Mouse (Mus musculus): ENCODE results near the gene Vat1. TPM values are rescaled to one million over a fixed set of nuclear protein-coding genes. Genes with fewer than 3 reads are reported as not detected.
"Not testable (repeated sequence)": the region's sequence is repeated elsewhere in the genome, so short reads cannot be mapped to it uniquely, and the experiment has no call there.

Gene Vat1
- 104 and 112 TPM in 2 replicates for total RNA-seq (2021)
- long read RNA-seq, partial matches to known transcripts, result 11 of 15 reads
- long read RNA-seq, other reads (novel, unspliced or antisense), result 0 of 15 reads

GRCm38 (mm10) chr11:101465869-101466551, at the start of gene Vat1:
TSS of gene Vat1 (minus strand) at chr11:101466230.
- DNase-seq, result peak; percentile 85

- no peak for DNase-seq
These were observed 41.1 kb upstream of the Vat1 start for GRCm38 (mm10) chr11:101507090-101507489.

- DNase-seq, result no peak
These were observed 40.3 kb upstream of the Vat1 start for GRCm38 (mm10) chr11:101506269-101506780.

DNA sequence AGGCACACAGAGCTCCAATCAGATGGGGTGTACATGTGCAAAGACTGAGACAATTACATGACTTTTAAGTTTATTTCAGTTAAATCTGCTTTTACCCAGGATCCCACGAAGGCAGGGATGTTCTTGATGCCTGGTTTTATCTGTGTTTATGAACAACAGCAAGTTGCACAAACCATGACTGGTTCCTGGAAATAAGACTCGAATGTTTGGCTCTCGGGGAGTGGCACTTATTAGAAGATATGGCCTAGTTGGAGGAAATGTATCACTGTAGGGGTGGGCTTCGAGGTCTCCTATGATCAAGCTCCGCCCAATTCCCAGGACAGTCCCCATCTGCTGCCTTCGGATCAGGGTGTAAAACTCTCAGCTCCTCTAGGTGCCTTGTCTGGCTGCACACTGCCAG, 20.1 kb upstream of the Vat1 start:
- DNase-seq, result no peak

GRCm38 (mm10) chr11:101485509-101486028, 19.5 kb upstream of the Vat1 start:
- DNase-seq, result no peak

- DNase-seq, result no peak
These were observed 18.8 kb upstream of the Vat1 start for GRCm38 (mm10) chr11:101484814-101485213.

DNA sequence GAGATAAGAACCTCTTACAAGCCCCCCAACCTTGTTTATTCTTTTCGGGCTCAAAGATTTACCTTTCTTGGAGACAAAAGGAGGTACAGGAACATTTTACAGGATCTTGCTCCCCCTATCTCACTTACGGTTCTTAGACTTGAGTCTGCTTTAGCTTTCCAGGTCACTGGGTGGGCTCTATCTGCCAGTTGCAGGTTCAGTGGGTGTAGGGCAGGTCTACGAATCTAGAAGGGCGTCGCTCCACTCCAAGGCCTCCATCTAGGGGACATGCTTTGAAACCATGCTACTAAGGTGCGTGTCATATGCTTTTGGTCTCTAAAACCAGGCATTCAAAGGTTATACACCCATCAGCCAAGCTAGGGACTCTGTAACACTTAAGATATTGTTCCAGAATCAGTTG, 18.2 kb upstream of the Vat1 start:
- DNase-seq, result no peak

DNA sequence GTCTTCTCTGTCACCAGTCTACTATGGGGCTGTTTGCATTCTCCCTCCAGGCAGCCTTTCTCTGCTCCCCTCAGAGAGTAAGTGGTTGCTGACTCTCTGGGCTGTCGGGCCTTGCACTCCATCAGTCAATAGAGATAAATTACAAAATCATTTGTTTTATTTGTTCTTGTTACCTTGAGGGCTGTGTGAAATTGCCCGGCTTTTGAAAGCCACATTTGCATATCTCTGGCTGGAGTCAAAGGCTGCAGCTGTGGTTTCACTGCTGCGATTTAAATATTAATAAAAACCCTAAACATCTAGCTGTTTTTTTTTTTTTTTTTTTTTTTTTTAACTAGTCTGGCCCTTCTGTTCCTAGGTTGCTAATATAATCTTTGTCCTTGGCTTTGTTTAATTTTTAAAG, 17.8 kb upstream of the Vat1 start:
- no peak for DNase-seq

- no peak for DNase-seq
These were observed 14.9 kb upstream of the Vat1 start for GRCm38 (mm10) chr11:101480912-101481311.

GRCm38 (mm10) chr11:101479171-101479635, 13.2 kb upstream of the Vat1 start:
- no peak for DNase-seq

DNA sequence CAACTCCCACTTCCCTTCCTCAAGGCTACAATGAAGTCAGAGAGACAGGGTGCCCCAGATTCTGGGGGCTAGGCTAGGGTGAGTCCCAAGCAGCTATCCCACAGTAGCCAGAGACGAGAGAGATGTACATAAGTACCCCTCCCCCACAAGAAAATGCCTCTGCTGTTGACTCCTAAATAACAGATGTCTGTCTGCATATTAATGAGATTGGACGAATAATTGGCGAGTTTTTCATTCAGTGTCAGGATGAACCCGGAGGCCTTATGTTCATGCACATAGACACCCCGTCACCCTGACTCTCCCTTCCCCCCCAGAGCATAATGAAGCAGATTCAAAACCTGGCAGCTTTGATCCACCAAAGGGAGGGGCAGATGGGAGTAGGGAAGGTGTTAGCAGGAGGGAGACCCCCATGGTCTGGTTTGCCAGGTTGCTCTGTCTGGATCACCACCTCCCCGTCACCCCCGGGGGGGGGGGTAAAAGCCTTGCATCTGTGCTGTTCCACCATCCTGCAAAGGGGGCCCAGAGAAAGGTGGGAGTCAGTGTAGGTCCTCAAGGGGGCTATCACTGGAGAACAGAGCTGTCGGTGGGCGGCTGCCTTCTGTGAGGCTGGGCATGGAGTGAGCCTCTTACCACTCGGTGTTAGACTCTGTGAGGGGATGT, 11.7 kb upstream of the Vat1 start:
- DNase-seq, result no peak

- DNase-seq, result no peak
These were observed 11.1 kb upstream of the Vat1 start for GRCm38 (mm10) chr11:101477194-101477551.

DNA sequence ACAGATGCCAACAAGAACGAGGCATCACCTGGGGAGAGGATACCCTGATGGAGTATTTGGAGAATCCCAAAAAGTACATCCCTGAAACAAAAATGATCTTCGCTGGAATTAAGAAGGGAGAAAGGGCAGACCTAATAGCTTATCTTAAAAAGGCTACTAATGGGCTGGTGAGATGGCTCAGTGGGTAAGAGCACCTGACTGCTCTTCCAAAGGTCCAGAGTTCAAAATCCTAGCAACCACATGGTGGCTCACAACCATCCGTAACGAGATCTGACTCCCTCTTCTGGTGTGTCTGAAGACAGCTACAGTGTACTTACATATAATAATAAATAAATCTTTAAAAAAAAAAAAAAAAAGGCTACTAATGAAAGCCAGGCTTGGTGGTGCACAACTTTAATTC, 10.3 kb upstream of the Vat1 start:
- not testable (repeated sequence) for DNase-seq

DNA sequence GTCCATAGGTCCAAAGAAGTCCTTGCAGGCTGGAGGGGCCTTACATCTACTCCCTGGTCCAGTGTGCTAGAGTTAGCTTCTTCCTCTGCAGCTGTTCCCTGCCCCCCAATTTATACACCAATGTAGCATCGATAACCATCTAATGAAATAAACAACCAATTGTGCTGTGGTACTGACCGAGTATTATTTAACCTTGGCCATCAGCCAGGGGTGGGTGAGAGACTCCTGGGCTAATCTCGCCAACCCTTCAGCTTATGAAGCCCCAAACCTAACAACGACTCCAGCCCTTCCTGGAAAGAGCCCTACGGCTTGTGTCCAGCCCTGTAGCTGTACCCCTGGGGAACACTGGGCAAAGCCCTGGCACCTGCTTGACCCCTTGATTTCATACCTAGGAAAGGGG, 8.3 kb upstream of the Vat1 start:
- DNase-seq, result no peak

DNA sequence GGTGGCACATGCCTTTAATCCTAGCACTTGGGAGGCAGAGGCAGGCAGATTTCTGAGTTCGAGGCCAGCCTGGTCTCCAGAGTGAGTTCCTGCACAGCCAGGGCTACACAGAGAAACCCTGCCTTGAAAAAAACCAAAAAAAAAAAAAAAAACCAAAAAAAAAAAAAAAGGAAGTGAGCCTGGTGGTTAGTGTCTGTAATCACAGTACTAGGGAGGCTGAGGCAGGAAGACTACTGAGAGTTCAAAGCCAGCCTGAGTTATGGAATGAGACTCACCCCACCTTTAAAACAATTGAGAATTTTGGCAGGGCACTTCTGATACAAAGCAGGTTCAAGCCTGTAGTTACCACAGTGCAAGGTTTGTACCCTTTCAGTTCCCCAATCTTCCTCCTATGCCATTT, 7.7 kb upstream of the Vat1 start:
- not testable (repeated sequence) for DNase-seq

GRCm38 (mm10) chr11:101472336-101472735, 6.3 kb upstream of the Vat1 start:
- DNase-seq, result no peak

- no peak for DNase-seq
These were observed 5.9 kb upstream of the Vat1 start for GRCm38 (mm10) chr11:101471926-101472325.

GRCm38 (mm10) chr11:101470206-101470605, 4.2 kb upstream of the Vat1 start:
- DNase-seq, result no peak

DNA sequence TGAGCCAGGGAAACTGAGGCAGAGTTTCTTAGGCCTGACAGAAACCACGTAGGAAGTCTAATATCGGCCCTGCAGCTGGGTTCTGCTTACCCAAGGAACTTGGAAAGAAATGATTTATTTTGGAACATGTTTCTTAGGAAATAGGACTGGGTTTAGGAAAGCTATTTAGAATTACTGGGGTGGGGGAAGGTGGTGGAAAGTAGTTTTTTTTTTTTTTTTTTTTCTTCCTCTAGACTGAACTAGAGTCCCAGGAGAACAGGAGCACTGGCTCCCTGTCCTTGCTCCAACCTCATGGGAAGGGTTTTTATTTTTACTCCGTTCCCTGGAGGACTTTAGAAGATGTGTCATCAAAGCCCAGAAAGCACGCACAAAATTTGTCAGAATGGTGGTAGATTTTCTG, 3.1 kb upstream of the Vat1 start:
- no peak for DNase-seq

- DNase-seq, result no peak
These were observed 2.7 kb upstream of the Vat1 start for GRCm38 (mm10) chr11:101468731-101469130.

GRCm38 (mm10) chr11:101468263-101468688, 2.2 kb upstream of the Vat1 start:
- DNase-seq, result no peak

GRCm38 (mm10) chr11:101467477-101468262, 1.6 kb upstream of the Vat1 start:
- peak; percentile 83 for DNase-seq

DNA sequence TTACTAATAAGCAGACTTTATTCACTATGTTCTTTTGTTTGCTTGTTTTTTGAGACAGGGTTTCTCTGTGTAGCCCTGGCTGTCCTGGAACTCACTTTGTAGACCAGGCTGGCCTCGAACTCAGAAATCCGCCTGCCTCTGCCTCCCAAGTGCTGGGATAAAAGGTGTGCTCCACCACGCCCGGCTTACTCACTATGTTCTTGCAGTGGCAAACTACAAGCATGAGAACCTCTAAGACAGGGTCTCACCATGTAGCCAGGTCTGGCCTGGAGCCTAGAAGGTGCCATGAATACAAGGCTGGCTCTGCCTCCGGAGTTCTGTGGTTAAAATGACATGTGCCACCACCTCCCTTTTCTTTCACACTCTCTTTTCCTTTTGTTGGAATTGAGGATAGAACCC, 521 bp upstream of the Vat1 start:
- not testable (repeated sequence) for DNase-seq

Measured in adrenal gland, postnatal 25 days (tissue).